Mouse (Mus musculus) thymus, adult 2 months (tissue): Measurements from ENCODE around the gene Ankrd6.

Experiments used
- CTCF ChIP-seq: fragments of 200-500 bp; IDR thresholded peaks from 2 replicates; pipeline ENCODE4 v1.5.1; 2012; ENCODE audit warnings: mild to moderate bottlenecking, control low read depth, low read length, moderate library complexity, borderline replicate concordance; ENCODE audit not compliant: control insufficient read depth, poor library complexity, insufficient read depth; ENCODE audit errors: extremely low read depth
- POLR2A ChIP-seq: fragments of 200-500 bp; IDR thresholded peaks from 2 replicates; pipeline ENCODE4 v1.6.1; 2012; ENCODE audit warnings: mild to moderate bottlenecking, low read length, control low read depth, moderate library complexity; ENCODE audit not compliant: control insufficient read depth, poor library complexity, insufficient read depth; ENCODE audit errors: extremely low read depth

GRCm38 (mm10) chr4:32903826-32904225 is 46.8 kb downstream of the Ankrd6 start:
- no peak for TF ChIP-seq CTCF
- no peak for TF ChIP-seq POLR2A
